Mouse (Mus musculus) limb, embryonic 11.5 days (tissue): ENCODE results near the gene Krt80. TPM values are rescaled to one million over a fixed set of nuclear protein-coding genes. Genes with fewer than 3 reads are reported as not detected.
A peak's percentile ranks its signal among the peaks of the same experiment; 100 is the strongest.

ENCODE experiments used
- ATAC-seq: fragments of 200-750 bp; cut with Nextera tagmentation; 2 replicates; pipeline ENCODE4 v1.8.0; 2017; ENCODE audit warnings: low read depth; ENCODE audit not compliant: insufficient number of reproducible peaks, low FRiP score, low TSS enrichment
- DNase-seq: peaks from one replicate; pipeline ENCODE4 v3.0.0-alpha.2; 2015; ENCODE audit warnings: low spot score
- H3K27ac ChIP-seq: fragments of 300-500 bp; sonication (generic); replicated peaks from 2 replicates; pipeline ENCODE4 v1.5.1; 2014; ENCODE audit warnings: low read depth, mild to moderate bottlenecking, low read length
- H3K27me3 ChIP-seq: fragments of 300-500 bp; sonication (generic); 2 replicates; pipeline ENCODE4 v1.6.1; 2014; ENCODE audit warnings: mild to moderate bottlenecking, low read length, mixed read lengths; ENCODE audit not compliant: control insufficient read depth, insufficient read depth
- H3K36me3 ChIP-seq: fragments of 300-500 bp; sonication (generic); 2 replicates; pipeline ENCODE4 v1.6.1; 2014; ENCODE audit warnings: mild to moderate bottlenecking, low read length, moderate library complexity, mixed read lengths; ENCODE audit not compliant: control insufficient read depth, insufficient read depth
- H3K4me1 ChIP-seq: fragments of 300-500 bp; sonication (generic); 2 replicates; pipeline ENCODE4 v1.6.1; 2014; ENCODE audit warnings: low read length, mixed read lengths; ENCODE audit not compliant: control insufficient read depth, insufficient read depth
- H3K4me2 ChIP-seq: fragments of 300-500 bp; sonication (generic); 2 replicates; pipeline ENCODE4 v1.6.1; 2014; ENCODE audit warnings: low read depth, mild to moderate bottlenecking, moderate library complexity; ENCODE audit not compliant: severe bottlenecking
- H3K4me3 ChIP-seq: fragments of 300-500 bp; sonication (generic); 2 replicates; pipeline ENCODE4 v1.5.1; 2014; ENCODE audit warnings: low read depth, low read length
- H3K9ac ChIP-seq: fragments of 300-500 bp; sonication (generic); 2 replicates; pipeline ENCODE4 v1.6.1; 2014; ENCODE audit warnings: mild to moderate bottlenecking, low read length
- H3K9me3 ChIP-seq: fragments of 300-500 bp; sonication (generic); 2 replicates; pipeline ENCODE4 v1.6.1; 2016; ENCODE audit warnings: low read length; ENCODE audit not compliant: control insufficient read depth
- WGBS: fragments of 180-500 bp; shearing (Covaris S2); extraction: QIAGEN DNeasy Blood & Tissue Kit; methylation state at CpG from one replicate; pipeline ENCODE4 v1.1.7; 2014; 5-methylcytosine and 5-hydroxymethylcytosine counted together
- polyA plus RNA-seq: library from polyadenylated mRNA; unstranded; fragments of >200 nt; fragmentation: Nextera tagmentation; extraction: Ambion mirVana; gene quantifications from 2 replicates; pipeline ENCODE4 v1.2.1, GENCODE M21; 2014

The Krt80 gene
- polyA plus RNA-seq, 1 experiment from 2014 or later: not detected

DNA sequence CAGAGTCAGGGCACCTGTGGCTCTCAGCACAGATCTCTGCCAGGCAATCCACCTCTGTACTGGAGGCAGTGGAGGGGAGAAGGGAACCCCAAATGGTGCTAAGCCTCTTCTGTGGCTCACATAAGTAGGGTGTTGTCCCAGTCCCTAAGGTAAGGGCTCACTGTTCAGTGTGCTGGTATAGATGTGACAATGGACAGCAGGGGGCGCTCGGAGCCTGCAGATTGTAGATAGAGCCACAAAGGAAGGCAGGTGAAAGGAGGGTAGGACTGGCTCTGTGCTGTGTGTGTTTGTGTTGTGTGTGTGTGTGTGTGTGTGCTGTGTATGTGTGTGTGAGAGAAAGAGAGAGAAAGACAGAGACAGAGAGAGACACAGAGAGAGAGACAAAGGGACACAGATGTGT is 30.4 kb downstream of the Krt80 start:
- WGBS: 0% methylated on average over 2 of the region's 2 CpGs
- no peaks in the 10 kb centered on the region for H3K4me1 ChIP-seq
- peak; percentile 65; the same call in 1 of the 2 replicates for ATAC-seq

DNA sequence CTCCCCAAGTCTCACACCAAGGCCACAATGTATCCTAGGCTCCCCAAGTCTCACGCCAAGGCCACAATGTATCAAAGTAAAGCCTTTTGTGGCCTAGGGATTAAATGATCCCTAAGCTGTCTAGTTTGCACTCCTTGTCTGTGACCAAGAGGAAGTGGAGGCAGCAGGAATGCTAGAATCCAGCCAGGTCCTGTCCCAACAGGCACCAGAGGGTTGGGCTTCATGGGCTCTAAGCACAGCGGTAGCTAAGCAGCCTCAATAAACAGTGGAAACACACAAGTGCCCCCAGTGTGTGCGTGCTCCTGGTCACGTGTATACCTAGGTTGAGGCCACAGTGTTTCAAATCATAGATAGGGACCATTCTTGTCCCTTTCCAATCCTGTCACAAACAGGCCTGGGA is 31.6 kb downstream of the Krt80 start:
- H3K4me2 ChIP-seq: no peak overlapping the region
- H3K27ac ChIP-seq: no peak overlapping the region
- no peak overlapping the region for H3K4me3 ChIP-seq
- no peaks in the 10 kb centered on the region for H3K4me1 ChIP-seq
- H3K9ac ChIP-seq: no peak overlapping the region
- ATAC-seq (no peak), DNase-seq (no peak)
- WGBS: 79% methylated on average over 4 of the region's 4 CpGs
- H3K27me3 ChIP-seq: no peaks in the 10 kb centered on the region
- H3K9me3 ChIP-seq: no peaks in the 10 kb centered on the region
- H3K36me3 ChIP-seq: no peaks in the 10 kb centered on the region

More for the DNA sequence above, 30.4 kb downstream of the Krt80 start:
- no peaks in the 10 kb centered on the region for H3K36me3 ChIP-seq
- no peak overlapping the region for H3K4me2 ChIP-seq
- no peak overlapping the region for H3K9ac ChIP-seq
- no peaks in the 10 kb centered on the region for H3K9me3 ChIP-seq
- H3K4me3 ChIP-seq: no peak overlapping the region
- H3K27ac ChIP-seq: no peak overlapping the region
- no peaks in the 10 kb centered on the region for H3K27me3 ChIP-seq
- peak; percentile 94 for DNase-seq

- whole genome bisulfite sequencing: 52% methylated on average over 24 of the region's 24 CpGs
These were observed 33.3 kb downstream of the Krt80 start for GRCm38 (mm10) chr15:101336474-101337174.

GRCm38 (mm10) chr15:101333648-101334047 is 36.3 kb downstream of the Krt80 start:
- Histone ChIP-seq H3K27ac (no peak overlapping the region), H3K4me3 (no peak overlapping the region), H3K9ac (no peak overlapping the region), H3K4me1 (no peaks in the 10 kb centered on the region), H3K27me3 (no peaks in the 10 kb centered on the region), H3K4me2 (no peak overlapping the region), H3K36me3 (no peaks in the 10 kb centered on the region), H3K9me3 (no peaks in the 10 kb centered on the region)
- ATAC-seq (no peak), DNase-seq (no peak)
- 73% methylated on average over 4 of the region's 4 CpGs for WGBS

More at GRCm38 (mm10) chr15:101336474-101337174, 33.3 kb downstream of the Krt80 start:
- DNase-seq (peak; percentile 51), ATAC-seq (no peak)
- Histone ChIP-seq H3K36me3 (no peaks in the 10 kb centered on the region), H3K4me1 (no peaks in the 10 kb centered on the region), H3K4me2 (no peak overlapping the region), H3K27me3 (no peaks in the 10 kb centered on the region), H3K4me3 (no peak overlapping the region), H3K9ac (no peak overlapping the region), H3K9me3 (no peaks in the 10 kb centered on the region), H3K27ac (no peak overlapping the region)

DNA sequence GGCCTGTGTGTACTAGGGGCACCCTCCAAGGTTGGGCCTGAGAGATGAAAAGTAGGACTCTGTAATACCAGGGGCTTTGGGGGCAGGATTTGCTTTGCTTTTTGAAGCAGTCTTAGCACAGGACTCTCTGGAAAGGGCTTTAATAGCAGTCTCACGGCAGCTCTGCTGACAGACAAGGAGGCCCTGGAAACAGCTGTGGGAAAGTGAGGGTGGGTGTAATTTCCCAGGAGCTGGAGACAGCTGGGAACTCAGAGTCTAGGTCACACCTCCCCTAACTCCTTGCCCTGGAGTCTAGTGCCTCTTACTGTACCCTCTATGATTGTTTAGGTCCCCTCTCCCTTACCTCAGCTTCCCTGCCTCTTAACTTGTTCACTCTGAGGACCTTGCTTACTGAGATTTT is 36.8 kb downstream of the Krt80 start:
- Histone ChIP-seq H3K9ac (no peak overlapping the region), H3K27ac (no peak overlapping the region), H3K4me3 (no peak overlapping the region), H3K27me3 (no peaks in the 10 kb centered on the region), H3K9me3 (no peaks in the 10 kb centered on the region), H3K4me1 (no peaks in the 10 kb centered on the region), H3K36me3 (no peaks in the 10 kb centered on the region), H3K4me2 (no peak overlapping the region)
- no peak for ATAC-seq
- DNase-seq: no peak
- WGBS: 13% methylated on average over 1 of the region's 1 CpGs

DNA sequence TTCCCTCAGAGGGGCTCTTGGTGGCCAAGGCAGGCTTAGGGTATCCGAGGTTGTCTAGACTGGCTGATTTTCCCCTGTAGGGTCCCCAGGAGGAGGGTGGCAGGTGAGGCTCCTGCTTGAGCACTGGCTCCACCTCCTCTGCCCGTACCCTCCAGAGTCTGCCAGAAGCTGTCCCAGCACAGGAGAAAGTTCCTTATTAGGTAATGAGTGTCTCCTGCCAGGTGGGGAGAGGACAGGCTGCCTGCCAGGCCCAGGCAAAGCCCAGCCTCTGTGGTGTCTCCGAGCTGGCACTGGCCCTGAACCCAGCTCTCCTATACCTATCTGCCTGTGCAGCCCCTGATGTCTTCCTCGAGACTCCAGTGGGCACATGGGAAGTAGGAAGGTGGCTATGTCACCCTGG is 37.6 kb downstream of the Krt80 start:
- Histone ChIP-seq H3K4me3 (no peak overlapping the region), H3K4me1 (no peaks in the 10 kb centered on the region), H3K4me2 (no peak overlapping the region), H3K9me3 (no peaks in the 10 kb centered on the region), H3K9ac (no peak overlapping the region), H3K27ac (no peak overlapping the region), H3K36me3 (no peaks in the 10 kb centered on the region), H3K27me3 (no peaks in the 10 kb centered on the region)
- WGBS: 69% methylated on average over 4 of the region's 4 CpGs
- DNase-seq (no peak), ATAC-seq (no peak)

DNA sequence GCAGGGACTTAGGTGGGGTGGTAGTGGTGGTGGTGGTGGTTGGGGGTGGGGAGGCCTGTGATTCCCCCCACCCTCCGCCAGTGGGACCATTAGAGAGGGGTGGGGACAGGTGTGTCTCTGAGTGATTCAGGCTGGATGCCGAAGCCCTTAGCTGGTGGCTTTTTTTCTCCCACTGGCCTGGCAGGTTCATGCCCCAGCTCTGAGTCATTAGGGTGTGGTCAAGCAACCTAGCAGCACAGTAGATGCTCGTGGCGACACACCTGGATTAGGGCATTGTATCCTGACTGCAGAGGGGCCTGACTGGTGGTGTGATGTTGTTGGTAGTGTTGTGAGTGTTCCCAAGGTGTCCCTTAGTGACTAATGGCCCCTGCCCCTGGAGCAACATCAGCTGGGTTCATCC is 38.9 kb downstream of the Krt80 start:
- no peak overlapping the region for H3K4me3 ChIP-seq
- no peak for ATAC-seq
- H3K9ac ChIP-seq: no peak overlapping the region
- 73% methylated on average over 4 of the region's 4 CpGs for WGBS
- H3K4me2 ChIP-seq: no peak overlapping the region
- H3K4me1 ChIP-seq: no peaks in the 10 kb centered on the region
- no peak overlapping the region for H3K27ac ChIP-seq
- H3K27me3 ChIP-seq: no peaks in the 10 kb centered on the region
- DNase-seq: no peak
- H3K9me3 ChIP-seq: no peaks in the 10 kb centered on the region
- no peaks in the 10 kb centered on the region for H3K36me3 ChIP-seq

GRCm38 (mm10) chr15:101329564-101329892 is 40.4 kb downstream of the Krt80 start:
- Histone ChIP-seq H3K36me3 (no peaks in the 10 kb centered on the region), H3K9me3 (no peaks in the 10 kb centered on the region), H3K27ac (no peak overlapping the region), H3K4me1 (no peaks in the 10 kb centered on the region), H3K27me3 (no peaks in the 10 kb centered on the region), H3K4me2 (no peak overlapping the region), H3K9ac (no peak overlapping the region), H3K4me3 (no peak overlapping the region)
- 83% methylated on average over 3 of the region's 3 CpGs for WGBS
- no peak for ATAC-seq
- DNase-seq: no peak
